Mouse (Mus musculus) small intestine, adult 2 months (tissue): ENCODE measurements around the gene St6galnac3.

Source experiments
- CTCF ChIP-seq: fragments of 200-500 bp; IDR thresholded peaks from 2 replicates; pipeline ENCODE4 v1.5.1; 2012; ENCODE audit warnings: low read depth, mild to moderate bottlenecking, control low read depth, inconsistent platforms, low read length, moderate library complexity, mixed read lengths; ENCODE audit not compliant: insufficient replicate concordance, insufficient read length; ENCODE audit errors: extremely low read depth
- POLR2A ChIP-seq: fragments of 200-500 bp; IDR thresholded peaks from 2 replicates; pipeline ENCODE4 v1.6.1; 2012; ENCODE audit warnings: low read depth, mild to moderate bottlenecking, control low read depth, inconsistent platforms, low read length, moderate library complexity

DNA sequence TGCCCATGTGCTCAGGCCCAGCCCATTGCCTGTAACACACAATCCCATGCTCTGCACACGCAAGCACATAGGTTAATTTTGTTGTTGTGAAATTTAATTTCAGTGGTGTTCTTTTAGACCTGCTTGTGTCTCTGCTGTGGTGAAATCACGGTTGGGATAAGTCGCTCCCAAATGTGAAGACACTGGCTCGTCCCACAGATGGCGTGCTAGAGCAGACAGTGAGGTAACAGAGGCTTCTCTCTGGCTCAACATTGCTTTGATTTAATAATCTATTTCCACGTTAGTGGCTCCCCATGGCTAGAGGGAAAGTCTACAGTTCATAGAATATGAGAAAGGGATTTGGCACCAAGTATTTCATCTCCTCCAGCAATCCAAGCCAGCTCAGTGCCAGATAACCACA is 17.3 kb downstream of the St6galnac3 start:
- TF ChIP-seq CTCF (no peak), POLR2A (no peak)
